Mouse (Mus musculus): Measurements from ENCODE around the gene Vmn1r157.
"Not testable (repeated sequence)": the region's sequence is repeated elsewhere in the genome, so short reads cannot be mapped to it uniquely, and the experiment has no call there.

Gene Vmn1r157

DNA sequence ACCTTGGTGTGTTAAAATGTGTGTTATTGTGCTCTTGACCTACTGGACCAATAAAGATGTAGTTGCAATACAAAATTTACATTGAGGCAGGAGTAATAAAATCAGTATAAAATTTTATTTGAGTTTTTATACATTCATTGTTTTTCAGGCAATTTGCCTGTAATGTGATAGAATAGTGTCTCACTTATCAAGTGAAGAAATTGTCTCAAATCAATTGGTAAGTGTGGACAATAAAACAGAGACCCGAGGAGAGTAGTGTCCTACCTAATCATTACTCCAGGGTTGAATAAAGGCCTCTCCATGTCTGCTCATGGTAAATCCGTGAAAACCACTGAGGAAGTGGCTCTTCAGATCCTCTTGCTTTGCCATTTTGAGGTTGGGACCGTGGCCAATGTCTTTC lies at the start of gene Vmn1r157:
Vmn1r157 (plus strand) TSS at position 301 of the 400 bp plus-strand sequence.
- in situ Hi-C loops (cut with MboI; ENCODE audit: unreplicated experiment in 2 of 2) = not testable (repeated sequence)

- in situ Hi-C loops (cut with MboI; ENCODE audit: unreplicated experiment in 2 of 2) = not testable (repeated sequence)
Measured at GRCm38 (mm10) chr7:22719610-22720009, 41.9 kb upstream of the Vmn1r157 start, which contains the start of gene Gm4567. TSS of gene Gm4567 (minus strand) at chr7:22719710.

DNA sequence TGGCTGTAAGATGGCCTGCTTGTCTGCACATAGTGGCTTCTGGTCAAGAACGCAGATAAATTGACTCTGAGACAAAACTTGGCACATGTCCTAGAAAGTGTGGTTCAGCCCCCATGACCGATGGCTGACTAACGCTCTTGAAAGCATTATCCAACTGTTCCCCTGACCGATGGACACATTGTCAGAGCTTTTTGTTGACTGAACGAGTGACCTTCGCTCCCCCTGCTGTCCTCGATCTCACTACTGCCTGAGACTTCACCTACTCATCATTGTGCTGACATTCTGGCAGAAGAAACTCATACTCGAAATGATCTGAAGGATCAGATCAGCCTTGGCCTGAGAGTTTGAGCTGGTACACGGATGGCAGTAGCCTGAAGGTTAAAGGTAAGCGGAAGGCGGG lies 14.5 kb downstream of the Vmn1r157 start:
- in situ Hi-C loops (cut with MboI; ENCODE audit: unreplicated experiment in 2 of 2) = not testable (repeated sequence)

DNA sequence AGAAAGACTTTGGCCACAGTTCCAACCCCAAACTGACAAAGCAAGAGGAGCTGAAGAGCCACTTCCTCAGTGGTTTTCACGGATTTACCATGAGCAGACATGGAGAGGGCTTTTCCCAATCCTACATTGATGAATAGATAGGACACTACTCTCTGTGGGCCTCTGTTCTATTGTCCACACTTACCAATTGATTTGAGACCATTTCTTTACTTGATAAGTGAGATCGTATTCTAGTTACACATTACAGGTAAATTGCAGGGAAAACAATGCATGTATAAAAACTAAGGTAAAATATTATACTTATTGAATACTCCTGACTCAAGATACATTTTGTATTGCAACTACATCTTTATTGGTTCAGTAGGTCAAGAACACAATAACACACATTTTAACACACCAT lies 29.2 kb downstream of the Vmn1r157 start, which contains the start of gene Vmn1r158:
Vmn1r158 (minus strand) TSS at position 101 of the 400 bp plus-strand sequence.
- in situ Hi-C loops (cut with MboI; ENCODE audit: unreplicated experiment in 2 of 2) = not testable (repeated sequence)
